Mouse (Mus musculus) ovary, postnatal 36 days (tissue): ENCODE measurements around the gene Ppp4r4.
"Not testable (repeated sequence)": the region's sequence is repeated elsewhere in the genome, so short reads cannot be mapped to it uniquely, and the experiment has no call there.

Source experiments
- DNase-seq: peaks from one replicate; pipeline ENCODE4 v3.0.0; 2022; ENCODE audit warnings: low spot score, mixed read lengths

The Ppp4r4 gene

GRCm38 (mm10) chr12:103635846-103636245 is 103.8 kb downstream of the Ppp4r4 start:
- DNase-seq: no peak

GRCm38 (mm10) chr12:103643336-103643735 is 111.3 kb downstream of the Ppp4r4 start:
- peak; percentile 81 for DNase-seq

DNA sequence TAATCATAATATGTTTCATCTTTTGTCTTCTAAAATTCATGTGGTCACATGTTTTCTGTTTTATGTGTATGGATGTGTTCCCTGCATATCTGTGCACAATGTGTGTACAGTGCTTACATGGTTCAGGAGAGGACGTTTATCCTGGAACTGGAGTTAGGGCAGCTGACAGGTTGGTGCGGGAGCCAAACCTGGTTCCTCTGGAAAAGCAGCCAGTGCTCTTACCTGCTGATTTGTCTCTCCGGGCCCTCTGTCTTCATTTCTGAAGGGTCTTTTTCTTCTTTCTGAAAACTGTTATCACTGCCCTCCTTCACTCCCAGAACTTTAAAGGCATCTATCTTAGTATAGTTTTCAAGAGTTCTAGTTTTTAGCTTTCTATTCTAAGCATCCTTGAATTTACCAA is 111.7 kb downstream of the Ppp4r4 start:
- DNase-seq: no peak

DNA sequence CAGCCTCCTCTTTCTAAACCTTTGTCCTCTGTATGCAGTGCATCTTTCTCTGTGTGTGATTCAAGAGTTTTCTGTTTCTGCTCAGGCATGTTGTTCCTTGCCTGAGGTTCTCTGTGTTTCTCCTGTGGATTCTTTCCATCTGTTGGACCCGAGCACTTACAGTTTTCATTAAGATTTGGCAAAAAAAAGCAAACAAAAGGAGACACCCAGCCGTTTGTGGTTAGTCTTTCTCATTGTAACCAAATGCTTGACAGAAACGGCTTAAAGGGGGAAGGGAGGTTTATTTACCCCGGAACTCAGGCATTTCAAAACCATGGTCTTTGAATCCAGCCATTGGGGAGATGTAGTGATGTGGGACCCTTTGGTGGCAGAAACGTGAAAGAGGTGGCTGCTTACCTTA is 112.5 kb downstream of the Ppp4r4 start:
- no peak for DNase-seq

DNA sequence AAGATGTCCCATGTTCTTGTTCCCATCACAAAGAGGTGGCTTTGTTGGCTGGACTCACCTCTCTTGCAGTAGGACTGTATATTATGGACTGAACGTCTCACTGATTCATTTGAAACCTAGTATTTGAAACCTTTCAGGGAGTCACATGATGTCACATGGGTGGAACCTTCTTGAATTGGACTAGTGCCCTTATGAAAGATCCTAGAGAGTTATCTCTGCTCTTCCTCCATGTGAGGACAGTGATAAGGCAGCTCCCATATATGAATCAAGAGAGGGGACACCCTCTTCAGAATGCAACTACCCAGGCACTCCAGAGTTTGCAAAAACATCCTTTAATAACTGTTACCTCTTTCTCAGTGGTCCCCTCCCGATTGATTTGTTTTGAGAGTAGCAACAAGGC is 114.2 kb downstream of the Ppp4r4 start:
- no peak for DNase-seq

DNA sequence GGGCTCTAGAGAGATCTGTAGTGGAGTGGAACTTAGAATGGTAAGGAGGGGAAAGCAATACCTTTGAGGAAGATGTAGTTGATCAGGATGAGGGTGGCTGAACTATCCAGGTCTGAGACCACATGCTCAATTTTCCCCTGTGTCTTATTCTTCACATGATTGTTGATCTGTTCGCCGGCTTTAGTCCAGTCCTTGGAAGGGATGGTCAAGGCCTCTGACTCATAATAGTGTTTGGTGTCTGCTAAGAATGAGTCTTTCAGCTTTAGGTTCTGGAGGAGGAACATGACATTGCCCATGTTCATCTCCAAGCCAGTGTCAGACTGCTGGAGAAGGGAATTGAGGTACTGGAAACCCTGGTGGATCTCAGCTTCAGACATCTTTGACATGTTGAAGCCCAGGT is 121.8 kb downstream of the Ppp4r4 start:
- DNase-seq: no peak

GRCm38 (mm10) chr12:103655123-103656044 is 123.3 kb downstream of the Ppp4r4 start:
- DNase-seq: no peak

DNA sequence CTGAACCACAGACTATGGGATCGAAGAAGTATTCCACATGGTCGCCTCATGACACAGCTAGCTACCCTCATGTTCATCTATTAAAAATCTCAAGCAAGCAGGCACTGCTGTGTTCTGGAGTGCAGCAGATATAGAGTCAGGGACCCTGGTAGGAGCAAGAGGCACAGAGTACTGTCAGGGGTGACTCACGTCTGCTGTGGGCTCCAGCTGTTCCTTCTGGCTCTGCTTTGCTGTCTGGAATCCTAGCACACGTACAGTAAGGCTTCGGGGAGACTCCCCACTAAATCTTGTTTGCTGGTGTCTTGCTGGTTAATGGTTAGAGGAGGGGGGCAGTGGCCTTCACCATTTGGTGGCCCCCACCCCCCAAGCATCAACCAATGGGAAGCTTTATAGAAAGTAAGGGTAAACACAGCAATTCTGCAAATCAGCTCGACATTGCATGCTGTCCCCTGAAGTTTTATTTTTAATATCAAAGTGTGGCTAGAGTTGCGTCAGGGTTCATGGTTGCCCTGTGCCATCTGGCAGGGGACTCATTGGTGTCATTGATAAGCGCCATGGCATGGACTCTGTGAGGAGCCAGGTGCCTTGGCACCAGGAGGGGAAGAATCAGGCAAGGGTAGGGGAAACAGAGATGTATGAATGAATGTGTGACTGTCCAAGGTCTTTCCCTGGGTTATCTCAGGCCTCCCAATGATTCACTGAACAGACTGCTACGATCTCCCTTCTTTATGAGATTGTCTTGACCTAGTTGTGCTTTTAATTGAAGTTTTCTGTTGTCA is 125.0 kb downstream of the Ppp4r4 start, which contains the start of gene Serpina6:
TSS of gene Serpina6 (minus strand) at position 365 of the 779 bp plus-strand sequence.
- DNase-seq: no peak

GRCm38 (mm10) chr12:103657991-103658390 is 125.9 kb downstream of the Ppp4r4 start:
- no peak for DNase-seq

- DNase-seq: no peak
Observed at GRCm38 (mm10) chr12:103659171-103659570, 127.1 kb downstream of the Ppp4r4 start.

DNA sequence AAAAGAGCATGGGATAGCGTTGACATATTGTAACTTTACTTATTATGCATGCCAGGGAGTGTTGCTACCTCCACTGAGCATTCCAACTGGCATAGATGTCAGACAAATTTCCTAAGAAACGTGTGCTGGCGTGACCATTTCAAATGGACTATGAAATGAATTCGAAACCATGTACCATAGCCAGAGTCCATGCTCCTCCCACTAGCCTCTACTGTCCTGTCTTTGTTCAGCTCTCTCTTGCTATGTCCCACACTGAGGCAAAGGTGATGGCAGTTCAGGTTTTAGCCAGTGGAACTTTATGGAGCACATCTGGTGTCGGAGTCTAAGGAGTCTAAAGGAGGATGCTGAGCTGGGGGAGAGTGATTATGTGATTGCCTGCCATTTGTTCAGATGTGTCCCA is 128.0 kb downstream of the Ppp4r4 start:
- DNase-seq: no peak

- not testable (repeated sequence) for DNase-seq
Observed at GRCm38 (mm10) chr12:103662053-103662452, 130.0 kb downstream of the Ppp4r4 start.
